Mouse (Mus musculus) liver, adult 2 months (tissue): ENCODE measurements around the gene Spata48. TPM values are rescaled to one million over a fixed set of nuclear protein-coding genes. Genes with fewer than 3 reads are reported as not detected.

Experiments
- DNase-seq: peaks from one replicate; pipeline ENCODE4 v3.0.0-alpha.2; 2011; ENCODE audit warnings: low read depth, low spot score; ENCODE audit errors: extremely low read depth
- H3K27ac ChIP-seq: fragments of 200-500 bp; replicated peaks from 2 replicates; pipeline ENCODE4 v1.5.1; 2012; ENCODE audit warnings: low read depth, mild to moderate bottlenecking, control low read depth, inconsistent platforms, low read length; ENCODE audit not compliant: insufficient read depth
- H3K27me3 ChIP-seq: fragments of 200-500 bp; 2 replicates; pipeline ENCODE4 v1.6.1; 2012; ENCODE audit warnings: mild to moderate bottlenecking, moderate library complexity, low read length, inconsistent platforms; ENCODE audit not compliant: control insufficient read depth, insufficient read depth
- H3K36me3 ChIP-seq: fragments of 200-500 bp; 2 replicates; pipeline ENCODE4 v1.6.1; 2012; ENCODE audit warnings: low read length, inconsistent platforms; ENCODE audit not compliant: control insufficient read depth, insufficient read depth
- H3K4me1 ChIP-seq: fragments of 200-500 bp; 2 replicates; pipeline ENCODE4 v1.6.1; 2011; ENCODE audit warnings: low read length; ENCODE audit not compliant: control insufficient read depth, insufficient read depth
- H3K4me3 ChIP-seq: fragments of 200-500 bp; 2 replicates; pipeline ENCODE4 v1.5.1; 2011; ENCODE audit warnings: low read depth, mild to moderate bottlenecking, control low read depth, low read length, moderate library complexity; ENCODE audit not compliant: insufficient read depth
- H3K79me2 ChIP-seq: fragments of 200-500 bp; 2 replicates; pipeline ENCODE4 v1.6.1; 2012; ENCODE audit warnings: inconsistent platforms, mild to moderate bottlenecking, low read length, moderate library complexity; ENCODE audit not compliant: control insufficient read depth, insufficient read depth
- H3K9ac ChIP-seq: fragments of 200-500 bp; 2 replicates; pipeline ENCODE4 v1.6.1; 2012; ENCODE audit warnings: low read depth, mild to moderate bottlenecking, control low read depth, inconsistent platforms, low read length
- CTCF ChIP-seq: fragments of 200-500 bp; IDR thresholded peaks from 2 replicates; pipeline ENCODE4 v1.5.1; 2011; ENCODE audit warnings: low read depth, low read length, control low read depth
- POLR2A ChIP-seq: fragments of 200-500 bp; IDR thresholded peaks from 2 replicates; pipeline ENCODE4 v1.6.1; 2011; ENCODE audit warnings: low read length, control low read depth; ENCODE audit not compliant: insufficient read depth; ENCODE audit errors: extremely low read depth
- WGBS: fragments of 180-500 bp; shearing (Covaris S2); methylation state at CpG from one replicate; pipeline ENCODE4 v1.1.7; 2018; 5-methylcytosine and 5-hydroxymethylcytosine counted together
- polyA plus RNA-seq: library from polyadenylated mRNA; depleted of rRNA; stranded (reverse); fragments of >200 nt; gene quantifications from 2 replicates; pipeline ENCODE4 v1.2.3, GENCODE M21; 2012; rRNA removed
- total RNA-seq: library from RNA; depleted of rRNA; stranded (reverse); fragments of >200 nt; gene quantifications from 2 replicates; pipeline ENCODE4 v1.2.3, GENCODE M21; 2014; rRNA removed

Spata48 gene
- total and polyA plus RNA-seq, 2 experiments = not detected

GRCm38 (mm10) chr11:11559099-11559686 lies 97.3 kb downstream of the Spata48 start:
- 74% methylated on average over 7 of the region's 7 CpGs for WGBS
- TF ChIP-seq POLR2A = no peak
- TF ChIP-seq CTCF = no peak
- H3K79me2 ChIP-seq = no peaks in the 10 kb centered on the region
- no peaks in the 10 kb centered on the region for H3K27me3 ChIP-seq
- H3K36me3 ChIP-seq = no peaks in the 10 kb centered on the region
- no peak for DNase-seq
- no peak overlapping the region for H3K27ac ChIP-seq
- no peaks in the 10 kb centered on the region for H3K4me1 ChIP-seq
- H3K9ac ChIP-seq = no peak overlapping the region
- no peak overlapping the region for H3K4me3 ChIP-seq

GRCm38 (mm10) chr11:11561118-11561517 lies 99.2 kb downstream of the Spata48 start:
- no peak for DNase-seq
- Histone ChIP-seq H3K9ac (no peak overlapping the region), H3K27me3 (no peaks in the 10 kb centered on the region), H3K36me3 (no peaks in the 10 kb centered on the region), H3K4me3 (no peak overlapping the region), H3K4me1 (no peaks in the 10 kb centered on the region), H3K27ac (no peak overlapping the region), H3K79me2 (no peaks in the 10 kb centered on the region)
- TF ChIP-seq POLR2A (no peak), CTCF (no peak)
- 84% methylated on average over 6 of the region's 6 CpGs for WGBS

GRCm38 (mm10) chr11:11564266-11565044 lies 102.6 kb downstream of the Spata48 start:
- no peaks in the 10 kb centered on the region for H3K36me3 ChIP-seq
- WGBS = 76% methylated on average over 7 of the region's 7 CpGs
- H3K27me3 ChIP-seq = no peaks in the 10 kb centered on the region
- no peak overlapping the region for H3K9ac ChIP-seq
- H3K79me2 ChIP-seq = no peaks in the 10 kb centered on the region
- DNase-seq = no peak
- H3K4me3 ChIP-seq = no peak overlapping the region
- no peak for TF ChIP-seq CTCF
- TF ChIP-seq POLR2A = no peak
- no peaks in the 10 kb centered on the region for H3K4me1 ChIP-seq
- H3K27ac ChIP-seq = no peak overlapping the region

Other genes starting within 250 kb of the Spata48 start
- gene Zpbp, start 314 bp downstream of the Spata48 start, total RNA-seq = under 0.01 and 0.09 TPM in 2 replicates
- gene Zpbp, start 314 bp downstream of the Spata48 start, polyA plus RNA-seq = 0.01 TPM in 1 of 2 replicates, not detected in the other
- not detected in 2 replicates for gene 4930512M02Rik, start 165.7 kb downstream of the Spata48 start, total RNA-seq
- not detected in 2 replicates for gene 4930512M02Rik, start 165.7 kb downstream of the Spata48 start, polyA plus RNA-seq
- 1.2 and 1.9 TPM in 2 replicates for gene Ikzf1, start 222.9 kb downstream of the Spata48 start, total RNA-seq
- 3.3 and 3.5 TPM in 2 replicates for gene Ikzf1, start 222.9 kb downstream of the Spata48 start, polyA plus RNA-seq